Mouse (Mus musculus): Measurements from ENCODE around the gene Sytl3. TPM values are rescaled to one million over a fixed set of nuclear protein-coding genes. Genes with fewer than 3 reads are reported as not detected.
"Not testable (repeated sequence)": the region's sequence is repeated elsewhere in the genome, so short reads cannot be mapped to it uniquely, and the experiment has no call there.

Sytl3 gene
- polyA plus RNA-seq, 1 experiment from 2014 or later = not detected

GRCm38 (mm10) chr17:6635781-6636180, 23.1 kb upstream of the Sytl3 start:
- ATAC-seq (ENCODE audit: low FRiP score, low read depth); H3K9ac ChIP-seq (replicated peaks): not testable (repeated sequence)

GRCm38 (mm10) chr17:6636861-6637260, 22.0 kb upstream of the Sytl3 start:
- Histone ChIP-seq H3K27me3 (no peaks in the 10 kb centered on the region), H3K4me2 (replicated peaks) (no peak overlapping the region), H3K4me1 (no peaks in the 10 kb centered on the region), H3K27ac (replicated peaks) (no peak overlapping the region), H3K36me3 (no peaks in the 10 kb centered on the region), H3K9me3 (no peaks in the 10 kb centered on the region), H3K9ac (replicated peaks) (no peak overlapping the region), H3K4me3 (no peak overlapping the region)
- ATAC-seq (ENCODE audit: low FRiP score, low read depth) = no peak
- WGBS = 82% methylated on average over 5 of the region's 5 CpGs

More at GRCm38 (mm10) chr17:6635781-6636180, 23.1 kb upstream of the Sytl3 start:
- not testable (repeated sequence) for H3K9me3 ChIP-seq; H3K27me3 ChIP-seq; H3K4me3 ChIP-seq; H3K27ac ChIP-seq (replicated peaks); H3K36me3 ChIP-seq; H3K4me1 ChIP-seq; H3K4me2 ChIP-seq (replicated peaks)
- 100% methylated on average over 2 of the region's 4 CpGs for WGBS

- not testable (repeated sequence) for H3K36me3 ChIP-seq; H3K4me1 ChIP-seq; H3K9me3 ChIP-seq; H3K27me3 ChIP-seq; H3K4me2 ChIP-seq (replicated peaks); H3K27ac ChIP-seq (replicated peaks); H3K9ac ChIP-seq (replicated peaks); ATAC-seq (ENCODE audit: low FRiP score, low read depth); H3K4me3 ChIP-seq
- 95% methylated on average over 4 of the region's 4 CpGs for WGBS
Observed at GRCm38 (mm10) chr17:6637434-6637833, 21.5 kb upstream of the Sytl3 start.

GRCm38 (mm10) chr17:6638444-6638843, 20.4 kb upstream of the Sytl3 start:
- ATAC-seq (ENCODE audit: low FRiP score, low read depth); H3K27ac ChIP-seq (replicated peaks); H3K4me2 ChIP-seq (replicated peaks); H3K9ac ChIP-seq (replicated peaks); H3K4me3 ChIP-seq; H3K36me3 ChIP-seq; H3K4me1 ChIP-seq; H3K9me3 ChIP-seq; H3K27me3 ChIP-seq: not testable (repeated sequence)
- WGBS = 83% methylated on average over 8 of the region's 8 CpGs

- H3K27me3 ChIP-seq; H3K27ac ChIP-seq (replicated peaks); ATAC-seq (ENCODE audit: low FRiP score, low read depth); H3K36me3 ChIP-seq; H3K4me1 ChIP-seq; H3K4me3 ChIP-seq; H3K9me3 ChIP-seq; H3K9ac ChIP-seq (replicated peaks); H3K4me2 ChIP-seq (replicated peaks): not testable (repeated sequence)
- 92% methylated on average over 17 of the region's 21 CpGs for WGBS
Observed at GRCm38 (mm10) chr17:6639486-6639885, 19.4 kb upstream of the Sytl3 start.

- not testable (repeated sequence) for H3K4me3 ChIP-seq; H3K4me2 ChIP-seq (replicated peaks); ATAC-seq (ENCODE audit: low FRiP score, low read depth); H3K9me3 ChIP-seq; H3K9ac ChIP-seq (replicated peaks); H3K27ac ChIP-seq (replicated peaks); H3K27me3 ChIP-seq; H3K4me1 ChIP-seq; H3K36me3 ChIP-seq
- WGBS = 91% methylated on average over 10 of the region's 10 CpGs
Observed at GRCm38 (mm10) chr17:6640044-6640637, 18.8 kb upstream of the Sytl3 start.

GRCm38 (mm10) chr17:6640771-6641429, 18.0 kb upstream of the Sytl3 start:
- H3K4me2 ChIP-seq (replicated peaks); H3K9me3 ChIP-seq; H3K4me1 ChIP-seq; H3K4me3 ChIP-seq; H3K9ac ChIP-seq (replicated peaks); ATAC-seq (ENCODE audit: low FRiP score, low read depth); H3K27ac ChIP-seq (replicated peaks); H3K27me3 ChIP-seq; H3K36me3 ChIP-seq: not testable (repeated sequence)
- 86% methylated on average over 14 of the region's 14 CpGs for WGBS

GRCm38 (mm10) chr17:6644210-6644609, 14.7 kb upstream of the Sytl3 start:
- not testable (repeated sequence) for H3K4me1 ChIP-seq; H3K9me3 ChIP-seq; H3K36me3 ChIP-seq; ATAC-seq (ENCODE audit: low FRiP score, low read depth); H3K4me2 ChIP-seq (replicated peaks); H3K27me3 ChIP-seq; H3K9ac ChIP-seq (replicated peaks); H3K4me3 ChIP-seq; H3K27ac ChIP-seq (replicated peaks)
- 89% methylated on average over 7 of the region's 9 CpGs for WGBS

- WGBS = 86% methylated on average over 4 of the region's 4 CpGs
- H3K4me2 ChIP-seq (replicated peaks); H3K27me3 ChIP-seq; H3K9me3 ChIP-seq; H3K36me3 ChIP-seq; H3K9ac ChIP-seq (replicated peaks); ATAC-seq (ENCODE audit: low FRiP score, low read depth); H3K4me3 ChIP-seq; H3K27ac ChIP-seq (replicated peaks); H3K4me1 ChIP-seq: not testable (repeated sequence)
Observed at GRCm38 (mm10) chr17:6644673-6645072, 14.2 kb upstream of the Sytl3 start.

GRCm38 (mm10) chr17:6645668-6646067, 13.2 kb upstream of the Sytl3 start:
- H3K4me2 ChIP-seq (replicated peaks); H3K36me3 ChIP-seq; H3K4me3 ChIP-seq; H3K27me3 ChIP-seq; H3K9me3 ChIP-seq; H3K27ac ChIP-seq (replicated peaks); H3K4me1 ChIP-seq; H3K9ac ChIP-seq (replicated peaks); ATAC-seq (ENCODE audit: low FRiP score, low read depth): not testable (repeated sequence)
- 90% methylated on average over 4 of the region's 4 CpGs for WGBS

GRCm38 (mm10) chr17:6646841-6647240, 12.1 kb upstream of the Sytl3 start:
- not testable (repeated sequence) for H3K9me3 ChIP-seq; H3K4me2 ChIP-seq (replicated peaks); ATAC-seq (ENCODE audit: low FRiP score, low read depth); H3K9ac ChIP-seq (replicated peaks); H3K36me3 ChIP-seq; H3K4me3 ChIP-seq; H3K27me3 ChIP-seq; H3K4me1 ChIP-seq; H3K27ac ChIP-seq (replicated peaks)
- 99% methylated on average over 8 of the region's 8 CpGs for WGBS

- WGBS = 96% methylated on average over 3 of the region's 3 CpGs
- not testable (repeated sequence) for H3K4me2 ChIP-seq (replicated peaks); H3K27ac ChIP-seq (replicated peaks); H3K9ac ChIP-seq (replicated peaks); H3K36me3 ChIP-seq; H3K27me3 ChIP-seq; ATAC-seq (ENCODE audit: low FRiP score, low read depth); H3K4me1 ChIP-seq; H3K4me3 ChIP-seq; H3K9me3 ChIP-seq
Observed at GRCm38 (mm10) chr17:6647452-6647851, 11.4 kb upstream of the Sytl3 start.

Data from midbrain, embryonic 12.5 days (tissue).